Mouse (Mus musculus) erythroblast, embryonic 14.5 days (primary cell): ENCODE data around the gene Adamts2.

ENCODE experiments used
- GATA1 ChIP-seq: IDR thresholded peaks from 2 replicates; pipeline ENCODE4 v1.6.1; 2012; ENCODE audit warnings: low read length, inconsistent platforms, mixed read lengths
- TAL1 ChIP-seq: IDR thresholded peaks from 3 replicates; pipeline ENCODE4 v1.6.1; 2012; ENCODE audit warnings: low read length, inconsistent platforms, mixed read lengths

DNA sequence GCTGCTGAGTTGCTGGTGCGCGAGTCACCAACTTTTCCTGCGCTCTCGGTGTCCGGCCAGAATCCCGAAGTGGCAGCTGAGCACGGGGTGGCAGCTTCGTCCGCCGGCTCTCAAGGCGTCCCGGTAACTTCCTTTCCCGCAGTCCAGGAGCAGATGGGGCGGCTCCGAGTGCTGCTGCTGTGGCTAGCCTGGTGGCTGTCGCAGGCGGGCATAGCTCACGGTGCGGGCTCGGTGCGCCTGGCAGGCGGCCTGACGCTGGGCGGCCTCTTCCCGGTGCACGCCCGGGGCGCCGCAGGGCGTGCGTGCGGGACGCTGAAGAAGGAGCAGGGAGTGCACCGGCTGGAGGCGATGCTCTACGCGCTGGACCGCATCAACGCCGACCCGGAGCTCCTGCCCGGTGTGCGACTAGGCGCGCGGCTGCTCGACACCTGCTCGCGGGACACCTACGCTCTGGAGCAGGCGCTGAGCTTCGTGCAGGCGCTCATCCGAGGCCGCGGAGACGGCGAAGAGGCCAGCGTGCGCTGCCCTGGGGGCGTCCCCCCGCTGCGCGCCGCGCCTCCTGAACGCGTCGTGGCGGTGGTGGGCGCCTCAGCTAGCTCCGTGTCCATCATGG, 249.2 kb downstream of the Adamts2 start:
- no peak for TF ChIP-seq GATA1
- no peak for TF ChIP-seq TAL1
